Mouse (Mus musculus): ENCODE data around the gene Nkx2-5.

Nkx2-5 gene

DNA sequence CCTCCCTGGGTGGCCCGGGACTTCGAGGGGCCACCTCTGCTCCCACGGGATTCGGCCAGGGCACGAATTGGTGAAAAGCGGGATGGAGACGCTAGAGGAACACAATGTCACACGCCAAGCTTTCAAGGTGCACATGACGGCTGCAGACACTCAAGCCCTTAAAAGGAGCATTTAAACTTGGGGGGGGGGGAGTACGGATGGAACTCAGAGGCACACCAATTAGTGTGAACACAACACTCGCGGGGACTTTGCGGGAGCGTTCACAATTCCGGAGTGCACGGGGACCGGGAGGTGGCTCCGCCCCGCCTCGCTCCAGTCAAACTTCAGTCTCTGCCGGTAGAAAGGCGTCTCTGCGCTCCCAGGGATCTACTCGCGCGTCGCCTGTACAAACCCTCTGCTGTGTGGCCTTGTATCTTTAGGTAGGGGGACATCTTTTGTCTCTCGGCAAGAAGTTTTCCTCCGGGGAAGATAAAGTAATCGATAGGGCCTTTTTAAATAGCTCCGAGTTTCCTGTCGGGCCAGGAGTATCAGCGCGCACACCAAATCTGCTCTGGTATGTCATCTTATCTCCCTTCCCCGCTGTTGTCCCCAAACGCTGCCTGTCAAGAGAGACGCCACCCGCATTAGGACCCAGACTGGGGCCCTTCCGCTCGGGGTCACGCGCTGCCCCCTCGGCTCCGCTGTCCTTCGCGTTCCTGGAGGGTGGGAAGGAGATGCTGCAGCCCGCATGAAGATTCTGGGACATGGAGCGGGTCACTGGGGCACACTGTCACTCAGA lies 5.7 kb upstream of the Nkx2-5 start:
- no peak for DNase-seq (ENCODE audit: low spot score)

DNA sequence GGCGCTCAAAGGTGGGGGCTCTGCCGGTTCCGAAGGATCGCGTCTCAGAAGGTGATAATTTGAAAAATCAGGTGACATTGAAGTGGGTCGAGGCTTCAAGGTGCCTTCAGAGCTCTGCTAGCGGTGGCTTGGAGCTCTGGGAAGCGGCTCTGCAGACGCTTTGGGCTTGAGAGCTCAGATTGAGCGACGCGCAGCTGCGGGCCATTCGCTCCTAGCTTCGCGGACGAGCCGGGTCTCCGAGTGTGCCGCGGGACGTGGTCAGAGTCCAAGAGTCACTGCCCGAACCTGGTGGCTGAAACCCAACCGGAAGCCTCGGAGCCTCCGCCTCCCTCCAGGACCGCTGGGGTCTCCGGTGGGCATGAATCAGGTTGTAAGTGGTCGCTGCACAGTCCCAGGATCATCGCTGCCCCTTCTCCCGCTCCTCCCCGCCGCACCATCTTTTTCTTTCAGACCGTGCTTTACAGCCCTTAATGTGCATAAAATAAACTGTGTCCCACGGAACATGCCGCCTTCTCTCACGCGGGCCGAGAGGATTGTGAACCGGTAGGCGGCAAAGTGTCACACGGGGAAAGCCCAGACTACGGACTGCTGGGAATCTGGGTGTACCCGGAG lies 5.0 kb upstream of the Nkx2-5 start:
- no peak for DNase-seq (ENCODE audit: low spot score)

- DNase-seq (ENCODE audit: low spot score) = no peak
These were observed 4.4 kb upstream of the Nkx2-5 start for GRCm38 (mm10) chr17:26849106-26849745.

- no peak for DNase-seq (ENCODE audit: low spot score)
These were observed 3.4 kb upstream of the Nkx2-5 start for GRCm38 (mm10) chr17:26848236-26848635.

DNA sequence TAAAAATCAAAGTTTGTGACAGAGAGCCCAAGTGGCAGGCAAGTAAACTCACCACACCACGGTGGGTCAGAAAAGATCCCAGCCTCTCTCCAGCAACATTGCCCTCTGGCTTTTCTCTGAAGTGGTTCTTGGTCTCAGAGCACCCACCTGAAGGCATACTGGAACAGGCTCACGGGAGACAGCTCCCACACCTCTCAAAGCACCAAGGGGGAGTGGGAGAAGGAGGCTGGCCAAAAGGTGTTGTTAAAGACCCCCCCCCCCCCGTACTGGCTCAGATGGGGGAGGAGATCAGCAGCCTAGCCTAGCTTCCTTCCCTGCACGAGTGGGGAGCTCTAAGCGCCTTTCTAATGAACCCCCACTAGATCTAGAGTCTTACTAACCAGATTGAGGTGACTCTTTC lies 3.0 kb upstream of the Nkx2-5 start:
- no peak for DNase-seq (ENCODE audit: low spot score)

GRCm38 (mm10) chr17:26846411-26846810 lies 1.6 kb upstream of the Nkx2-5 start:
- no peak for DNase-seq (ENCODE audit: low spot score)

- DNase-seq (ENCODE audit: low spot score) = no peak
These were observed 591 bp upstream of the Nkx2-5 start for GRCm38 (mm10) chr17:26845149-26846050.

DNA sequence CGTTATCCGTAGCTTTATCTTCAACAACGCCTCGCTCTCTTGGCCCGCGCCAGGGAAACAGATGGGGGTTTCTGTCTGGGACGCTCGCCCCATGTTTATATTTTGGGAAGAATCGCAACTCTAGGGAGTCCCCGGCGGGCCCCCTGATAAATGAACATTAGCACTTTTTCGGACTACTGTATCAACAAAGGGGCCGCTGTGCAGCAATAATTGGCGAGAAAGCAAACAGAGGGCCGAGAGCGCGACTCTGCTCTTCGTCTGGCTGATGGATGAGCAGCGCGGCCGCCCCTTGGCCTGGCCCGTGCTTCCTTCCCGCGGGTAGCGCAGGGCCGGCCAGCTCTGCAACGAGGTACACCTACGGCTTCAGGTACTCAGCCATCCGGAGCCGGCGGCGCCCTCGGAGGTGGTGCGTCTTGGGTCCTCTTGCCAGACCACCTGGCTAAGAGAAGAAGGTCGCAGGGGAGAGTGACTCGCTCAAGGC lies 398 bp downstream of the Nkx2-5 start:
- DNase-seq (ENCODE audit: low spot score) = no peak

- no peak for DNase-seq (ENCODE audit: low spot score)
These were observed 1.0 kb downstream of the Nkx2-5 start for GRCm38 (mm10) chr17:26843696-26844236.

DNA sequence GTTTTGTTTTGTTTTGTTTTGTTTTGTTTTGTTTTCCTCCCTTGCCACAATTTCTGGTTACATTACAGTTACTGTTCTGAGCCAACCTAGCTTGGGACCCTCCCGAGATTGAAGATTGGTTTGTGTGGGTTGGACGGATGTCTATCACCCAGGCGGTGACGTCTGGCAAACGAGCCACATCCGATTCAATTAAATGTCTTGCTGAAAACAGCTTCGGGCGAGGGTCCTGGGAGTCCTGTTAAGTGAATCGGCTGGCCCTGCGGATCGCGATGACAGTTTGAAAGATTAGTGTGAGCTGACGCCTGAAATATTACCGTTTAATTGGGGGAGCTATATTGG lies 1.6 kb downstream of the Nkx2-5 start:
- no peak for DNase-seq (ENCODE audit: low spot score)

DNA sequence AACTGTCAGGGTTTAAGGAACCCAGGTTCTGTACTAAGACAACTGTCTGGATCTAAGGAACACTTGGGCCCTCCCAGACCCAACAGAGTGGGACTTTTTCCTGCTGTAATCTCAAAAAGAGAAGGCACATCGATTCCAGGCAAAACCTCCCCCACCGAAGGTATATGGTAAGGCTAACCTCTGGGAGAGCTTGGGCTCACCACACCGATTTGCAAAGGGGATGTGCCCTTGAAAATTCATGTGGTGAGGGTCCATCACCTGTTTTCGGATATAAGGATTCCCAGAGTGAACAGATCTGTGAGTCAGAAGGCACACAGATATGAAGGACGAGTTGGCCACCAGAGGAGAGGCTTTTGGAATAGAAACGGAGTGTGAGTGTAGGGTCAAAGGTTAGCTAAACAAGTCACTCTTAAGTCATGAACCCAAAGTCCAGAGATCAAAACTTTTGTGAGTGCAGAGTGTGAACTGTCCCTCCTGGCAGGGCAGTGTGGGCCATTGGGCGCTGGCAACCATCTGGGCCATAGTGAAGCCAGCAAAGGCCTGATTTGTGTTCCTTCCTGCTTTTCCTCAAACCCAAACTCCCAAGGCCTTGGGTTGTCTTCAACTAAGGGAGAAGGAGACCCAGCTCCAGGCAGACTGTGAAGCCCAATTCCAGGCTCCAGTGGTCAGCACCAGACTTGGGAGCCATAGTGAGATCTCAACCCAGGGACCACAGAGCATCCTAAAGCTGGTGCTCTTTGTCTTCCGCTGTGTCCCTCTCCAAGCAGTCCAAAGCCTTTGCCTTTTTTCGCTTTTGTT lies 2.2 kb downstream of the Nkx2-5 start:
- peak; percentile 50 for DNase-seq (ENCODE audit: low spot score)

- DNase-seq (ENCODE audit: low spot score) = no peak
These were observed 2.8 kb downstream of the Nkx2-5 start for GRCm38 (mm10) chr17:26841981-26842380.

DNA sequence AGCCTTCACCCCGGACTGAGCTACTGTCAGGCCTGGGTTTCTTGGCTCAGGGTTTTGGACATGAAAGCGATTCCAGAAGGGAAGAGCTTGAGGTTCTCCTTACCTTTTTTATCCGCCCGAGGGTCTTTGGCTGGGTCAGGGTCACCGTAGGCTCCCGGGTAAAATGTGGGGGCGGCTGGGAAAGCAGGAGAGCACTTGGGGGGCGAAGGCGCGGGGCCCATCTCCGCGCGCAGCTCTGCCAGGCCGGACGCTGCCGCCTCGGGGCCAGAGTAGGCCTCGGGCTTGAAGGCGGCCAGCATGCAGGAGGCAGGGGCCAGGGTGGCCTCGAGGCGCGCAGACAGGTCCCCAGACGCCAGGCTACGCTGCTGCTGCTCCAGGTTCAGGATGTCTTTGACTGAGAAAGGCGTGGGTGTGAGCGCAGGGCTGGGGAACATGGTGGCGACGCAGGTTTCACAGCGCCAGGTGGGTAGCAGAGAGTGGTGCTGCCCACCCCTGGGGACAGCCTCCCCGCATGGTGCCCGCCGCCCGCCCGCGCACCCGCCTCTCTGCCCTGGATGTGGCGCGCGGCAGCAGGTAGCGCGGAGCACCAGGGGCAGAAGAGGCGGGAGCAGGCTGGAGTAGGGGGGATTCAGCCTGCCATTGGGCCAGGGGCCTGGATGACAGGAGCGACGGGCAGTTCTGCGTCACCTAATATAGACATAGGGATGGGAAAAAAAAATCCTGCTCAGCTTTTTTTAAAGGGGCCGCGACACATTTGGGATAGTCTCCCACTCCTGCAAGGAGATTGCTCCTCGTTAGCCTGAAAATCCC lies 3.7 kb downstream of the Nkx2-5 start:
- DNase-seq (ENCODE audit: low spot score) = no peak

DNA sequence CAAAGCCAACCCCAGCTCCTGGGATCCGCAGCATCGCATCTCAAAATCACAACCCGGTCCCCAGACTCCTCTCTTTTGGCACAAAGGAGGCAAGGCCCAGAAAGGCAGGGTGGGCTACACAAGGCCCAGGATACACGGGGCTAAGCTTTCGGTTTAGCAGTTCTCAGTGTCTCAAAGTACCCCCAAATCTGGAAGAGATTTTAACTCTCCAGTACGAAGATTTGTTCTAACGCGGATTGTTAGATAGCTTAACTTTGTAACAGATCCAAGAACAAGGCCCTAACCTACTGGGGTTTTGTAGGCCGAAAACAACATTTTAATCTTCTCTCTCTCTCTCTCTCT lies 4.4 kb downstream of the Nkx2-5 start:
- DNase-seq (ENCODE audit: low spot score) = no peak

GRCm38 (mm10) chr17:26839718-26840438 lies 4.9 kb downstream of the Nkx2-5 start:
- DNase-seq (ENCODE audit: low spot score) = no peak

- no peak for DNase-seq (ENCODE audit: low spot score)
These were observed 5.7 kb downstream of the Nkx2-5 start for GRCm38 (mm10) chr17:26838911-26839717.

GRCm38 (mm10) chr17:26838191-26838910 lies 6.5 kb downstream of the Nkx2-5 start:
- no peak for DNase-seq (ENCODE audit: low spot score)

- no peak for DNase-seq (ENCODE audit: low spot score)
These were observed 7.2 kb downstream of the Nkx2-5 start for GRCm38 (mm10) chr17:26837546-26837985.
